Mouse (Mus musculus) embryonic facial prominence, embryonic 13.5 days (tissue): ENCODE results near the gene Gphn. TPM values are rescaled to one million over a fixed set of nuclear protein-coding genes. Genes with fewer than 3 reads are reported as not detected.

ENCODE experiments used
- polyA plus RNA-seq: library from polyadenylated mRNA; unstranded; fragments of >200 nt; fragmentation: Nextera tagmentation; extraction: Ambion mirVana; gene quantifications from 2 replicates; pipeline ENCODE4 v1.2.1, GENCODE M21; 2015

Gene Gphn
- polyA plus RNA-seq, 1 experiment from 2014 or later: 12.8 TPM

Other genes starting within 250 kb of the Gphn start
- gene Gm6657, start 32.1 kb upstream of the Gphn start, polyA plus RNA-seq: not detected in 2 replicates